5 mouse cellular contexts compared by ENCODE assay signal in the genomic region with DNA sequence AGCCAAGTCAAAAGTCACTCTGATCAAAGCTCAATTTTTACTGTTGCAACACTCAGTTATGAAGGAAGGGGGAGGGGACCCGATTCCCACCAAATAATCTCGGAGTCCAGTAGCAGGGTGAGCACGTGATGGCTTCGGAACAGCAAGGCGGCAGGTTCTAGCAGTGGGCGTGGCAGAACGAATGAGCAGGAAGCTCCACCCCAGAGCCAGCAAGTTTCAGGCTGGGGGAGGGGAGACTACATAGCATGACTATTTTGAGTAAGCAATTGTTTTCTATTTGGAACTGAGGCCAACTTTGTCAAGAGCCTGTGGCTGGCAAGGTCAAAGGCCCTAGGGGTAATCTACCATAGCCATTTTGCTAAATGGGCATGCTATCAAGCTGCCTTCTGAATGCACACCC.
A peak's percentile ranks its signal among the peaks of the same experiment; 100 is the strongest.
DNase-seq lines count a peak whose midpoint lies in the region; TF ChIP-seq lines count a peak whose summit lies in the region.
"Not testable (repeated sequence)": the region's sequence is repeated elsewhere in the genome, so short reads cannot be mapped to it uniquely, and the experiment has no call there.

No protein-coding gene starts in this region.

- not testable (repeated sequence) for TF ChIP-seq POLR2A in CH12.LX (IDR thresholded peaks at IDR 0.05; ENCODE audit: low read depth, low read length); kidney, adult 2 months (IDR thresholded peaks at IDR 0.05; ENCODE audit: low read depth, low read length)

- not testable (repeated sequence) for TF ChIP-seq RAD21 in CH12.LX (IDR thresholded peaks at IDR 0.05; ENCODE audit: low read depth, low read length)

- not testable (repeated sequence) for H3K4me3 ChIP-seq in CH12.LX (replicated peaks in 1 of 3; ENCODE audit: low read depth in 2 of 3, low read length in 2 of 3, poor library complexity in 1 of 3); kidney, adult 2 months (ENCODE audit: insufficient read depth, low read depth, low read length)

- H3K9me3 ChIP-seq in CH12.LX (replicated peaks; ENCODE audit: low read length), result not testable (repeated sequence)

- dilution Hi-C loops in CH12.LX (cut with MboI; ENCODE audit: extremely low pct_ligation_motif_present, extremely low pct_unique_long_range_greater_than_20kb, low sequenced_read_pairs), result not testable (repeated sequence)

- not testable (repeated sequence) for H3K36me3 ChIP-seq in CH12.LX (replicated peaks in 1 of 2; ENCODE audit: control insufficient read depth in 1 of 2, insufficient read depth in 1 of 2, low read length in 1 of 2); kidney, adult 2 months (ENCODE audit: control insufficient read depth, insufficient read depth, low read length)

- not testable (repeated sequence) for H3K27ac ChIP-seq in CH12.LX (ENCODE audit: insufficient read depth, low read depth)
- H3K27ac ChIP-seq in kidney, adult 2 months (ENCODE audit: insufficient read depth, low read depth, low read length), result peak overlapping the region; percentile 14; the same call in 1 of the 2 replicates

- in situ Hi-C loops in CH12.LX (cut with MboI; ENCODE audit: low pct_ligation_motif_present, low pct_unique_long_range_greater_than_20kb, low sequenced_read_pairs), result not testable (repeated sequence)

- WGBS in kidney, adult 2 months, result 30% methylated on average over 7 of the region's 7 CpGs

- not testable (repeated sequence) for DNase-seq in CH12.LX (ENCODE audit: extremely low read depth)
- DNase-seq in adrenal gland, adult 2 months, result peak; percentile 9
- DNase-seq in heart, adult 11 months, result peak; percentile 82
- peak; percentile 72 for DNase-seq in kidney, adult 2 months
- DNase-seq in kidney, adult 9 months, result peak; percentile 84

- not testable (repeated sequence) for H3K9ac ChIP-seq in CH12.LX (ENCODE audit: insufficient read depth, low read depth)

- H3K79me2 ChIP-seq in CH12.LX (replicated peaks; ENCODE audit: control insufficient read depth, extremely low read depth, insufficient read depth, poor library complexity, severe bottlenecking), result not testable (repeated sequence)

- H3K27me3 ChIP-seq in CH12.LX (replicated peaks); kidney, adult 2 months (replicated peaks; ENCODE audit: control insufficient read depth, insufficient read depth, low read length): not testable (repeated sequence)

- TF ChIP-seq EP300 in CH12.LX (IDR thresholded peaks at IDR 0.05; ENCODE audit: low read length), result not testable (repeated sequence)

- TF ChIP-seq CTCF in CH12.LX (conservative IDR thresholded peaks at IDR 0.05 in 1 of 2, IDR thresholded peaks at IDR 0.05 in 1 of 2; ENCODE audit: low read depth in 2 of 2, low read length in 2 of 2); kidney, adult 2 months (conservative IDR thresholded peaks at IDR 0.05; ENCODE audit: insufficient read depth, insufficient read length, low read depth, low read length): not testable (repeated sequence)

- peak overlapping the region; percentile 41 for H3K4me2 ChIP-seq in CH12.LX (ENCODE audit: insufficient read depth, low read depth, poor library complexity, severe bottlenecking)

- not testable (repeated sequence) for H3K4me1 ChIP-seq in CH12.LX (ENCODE audit: control insufficient read depth in 1 of 2, insufficient read depth in 2 of 2); kidney, adult 2 months (ENCODE audit: control insufficient read depth, insufficient read depth, low read length)
